In genomic region chr1:190161708-190162465, GRCm38 (mm10) we compare ENCODE assay signal across 10 mouse cellular contexts. TPM values are rescaled to one million over a fixed set of nuclear protein-coding genes. Genes with fewer than 3 reads are reported as not detected.
DNase-seq lines count a peak whose midpoint lies in the region; ATAC-seq and TF ChIP-seq lines count a peak whose summit lies in the region.
"Had no signal": no experiment of that assay in that cellular context is flagged by ENCODE, and none has a peak within 500 bp of the region (broad histone marks: within the 10 kb centered on the region; RNA-seq: fewer than 3 reads in every experiment).

No protein-coding gene starts in this region.

- H3K4me1 ChIP-seq in embryonic facial prominence, embryonic 15.5 days: no peaks in the 10 kb centered on the region

- H3K27ac ChIP-seq in layer of hippocampus, adult 2 months: peak overlapping the region; percentile 63
- H3K27ac ChIP-seq in embryonic facial prominence, embryonic 15.5 days (replicated peaks): no peak overlapping the region
- H3K27ac ChIP-seq: macrophage had no signal

- TF ChIP-seq CTCF in layer of hippocampus, adult 2 months (conservative IDR thresholded peaks at IDR 0.05): no peak

- H3K9me3 ChIP-seq in embryonic facial prominence, embryonic 15.5 days (replicated peaks): no peaks in the 10 kb centered on the region

- peak overlapping the region; percentile 17; the same call in 1 of the 2 replicates for H3K4me3 ChIP-seq in layer of hippocampus, adult 2 months
- H3K4me3 ChIP-seq in embryonic facial prominence, embryonic 15.5 days (replicated peaks): no peak overlapping the region

- DNase-seq in adrenal gland, adult (ENCODE audit: inconsistent age in 2 of 2, low spot score in 1 of 2): peak; percentile 54 to 83
- no peak for DNase-seq in adrenal gland, adult 8-10 months
- no peak for DNase-seq in layer of hippocampus, adult 2 months (ENCODE audit: low spot score in 2 of 2)
- no peak for DNase-seq in layer of hippocampus, adult 8-10 months (ENCODE audit: low spot score in 2 of 2)
- DNase-seq in adrenal gland, postnatal 10 days: peak; percentile 65
- DNase-seq in T-cell, adult 2 months (ENCODE audit: low spot score): no peak
- DNase-seq in MN1 (ENCODE audit: low spot score): no peak

- H3K27me3 ChIP-seq in embryonic facial prominence, embryonic 15.5 days: peaks cover 13% of the 10 kb centered on the region

- H3K9ac ChIP-seq in embryonic facial prominence, embryonic 15.5 days: no peak overlapping the region

- WGBS in embryonic facial prominence, embryonic 15.5 days: 64% methylated on average over 19 of the region's 19 CpGs

- H3K36me3 ChIP-seq in embryonic facial prominence, embryonic 15.5 days: no peaks in the 10 kb centered on the region

- ATAC-seq in embryonic facial prominence, embryonic 15.5 days (ENCODE audit: insufficient number of reproducible peaks, low FRiP score, low TSS enrichment, low read depth): no peak
- ATAC-seq: inflammation-experienced regulatory T-cells, adult 6 months had no signal

- peak overlapping the region; percentile 22; the same call in 1 of the 2 replicates for H3K4me2 ChIP-seq in embryonic facial prominence, embryonic 15.5 days (replicated peaks)

RNA-seq across cellular contexts. Expression of gene Prox1, which starts 8.6 kb away (rescaled TPM):
- 10 to 100 TPM; 41.1 to 45.5 (median 44.9) TPM for total RNA-seq in adrenal gland, adult 8-10 months (2022)
- total RNA-seq in layer of hippocampus, adult 2 months (2021): 100 to 1,000 TPM; 102 to 112 TPM
- 10 to 100 TPM; 62.2 to 75.9 (median 71.3) TPM for total RNA-seq in layer of hippocampus, adult 8-10 months (2022)
- 10 to 100 TPM; 25.6 to 31.7 TPM for total RNA-seq in adrenal gland, postnatal 10 days (2021)
- polyA plus RNA-seq in embryonic facial prominence, embryonic 15.5 days (2015; fragmentation: Nextera tagmentation; extraction: Ambion mirVana): 2.4 and 3.3 TPM in 2 replicates

Comparison
In these comparisons a context has a peak if more than half of its experiments do, and no peak if none do; other contexts are left out.
1. DNase-seq: peak in adrenal gland, adult (2 of 2) and adrenal gland, postnatal 10 days (single experiment); none in adrenal gland, adult 8-10 months (single experiment), layer of hippocampus, adult 2 months (0 of 2), layer of hippocampus, adult 8-10 months (0 of 2), T-cell, adult 2 months (single experiment) and MN1 (single experiment).